Mouse (Mus musculus): ENCODE measurements around the gene Mamld1. TPM values are rescaled to one million over a fixed set of nuclear protein-coding genes. Genes with fewer than 3 reads are reported as not detected.

The Mamld1 gene
- total and polyA plus RNA-seq, 3 experiments: not detected

DNA sequence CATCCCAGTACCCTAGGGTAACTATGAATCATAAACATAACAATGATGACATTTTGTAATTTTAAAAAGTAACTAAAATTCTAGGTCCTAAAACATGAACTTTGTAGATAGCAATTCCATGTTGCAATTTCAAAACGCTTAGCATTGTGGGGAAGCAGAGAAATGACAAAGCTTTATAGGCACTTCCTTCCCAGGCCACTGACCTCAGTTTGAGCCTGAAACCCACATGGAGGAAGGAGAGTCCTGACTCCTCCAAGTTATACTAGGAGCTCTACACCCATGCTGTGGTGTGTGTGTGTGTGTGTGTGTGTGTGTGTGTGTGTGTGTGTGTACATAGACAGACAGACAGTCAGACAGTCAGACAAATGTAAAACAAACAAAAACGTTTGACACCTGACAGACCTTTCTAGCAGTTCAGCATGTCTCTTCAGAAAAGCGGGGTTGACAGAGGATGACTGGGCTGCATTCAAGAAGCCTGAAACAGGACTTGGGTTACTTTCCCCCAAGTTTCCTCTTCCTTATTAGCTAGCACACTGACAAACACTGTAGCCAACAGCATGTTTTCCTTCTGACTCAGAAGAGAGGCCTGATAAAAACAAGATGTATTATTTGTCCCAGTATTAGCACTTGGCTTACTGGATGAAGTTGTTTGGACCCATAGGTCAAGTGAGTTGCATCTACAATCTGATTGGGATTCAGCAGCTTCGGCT is 37.5 kb downstream of the Mamld1 start:
- no peak overlapping the region for H3K4me2 ChIP-seq (ENCODE audit: insufficient read depth, low read depth, poor library complexity, severe bottlenecking)
- no peaks in the 10 kb centered on the region for H3K27me3 ChIP-seq (replicated peaks)
- in situ Hi-C loops (cut with MboI; ENCODE audit: low pct_ligation_motif_present, low pct_unique_long_range_greater_than_20kb, low sequenced_read_pairs) (no loop called here), dilution Hi-C loops (cut with MboI; ENCODE audit: extremely low pct_ligation_motif_present, extremely low pct_unique_long_range_greater_than_20kb, low sequenced_read_pairs) (no loop called here)
- H3K4me1 ChIP-seq (ENCODE audit: control insufficient read depth in 1 of 2, insufficient read depth in 2 of 2): no peaks in the 10 kb centered on the region
- no peaks in the 10 kb centered on the region for H3K79me2 ChIP-seq (replicated peaks; ENCODE audit: control insufficient read depth, extremely low read depth, insufficient read depth, poor library complexity, severe bottlenecking)
- H3K9ac ChIP-seq (ENCODE audit: insufficient read depth, low read depth): no peak overlapping the region
- no peaks in the 10 kb centered on the region for H3K9me3 ChIP-seq (replicated peaks; ENCODE audit: low read length)
- H3K36me3 ChIP-seq (replicated peaks in 1 of 2; ENCODE audit: control insufficient read depth in 1 of 2, insufficient read depth in 1 of 2, low read length in 1 of 2): no peaks in the 10 kb centered on the region
- no peak overlapping the region for H3K4me3 ChIP-seq (replicated peaks in 1 of 3; ENCODE audit: low read depth in 2 of 3, low read length in 2 of 3, poor library complexity in 1 of 3)
- DNase-seq (ENCODE audit: extremely low read depth): no peak
- no peak for TF ChIP-seq TCF12 (IDR thresholded peaks at IDR 0.05; ENCODE audit: low read depth, low read length)
- TF ChIP-seq ZC3H11A (IDR thresholded peaks at IDR 0.05; ENCODE audit: low read depth, low read length): no peak
- TF ChIP-seq RCOR1 (conservative IDR thresholded peaks at IDR 0.05; ENCODE audit: low read depth, low read length): no peak
- H3K27ac ChIP-seq (ENCODE audit: insufficient read depth, low read depth): no peak overlapping the region

DNA sequence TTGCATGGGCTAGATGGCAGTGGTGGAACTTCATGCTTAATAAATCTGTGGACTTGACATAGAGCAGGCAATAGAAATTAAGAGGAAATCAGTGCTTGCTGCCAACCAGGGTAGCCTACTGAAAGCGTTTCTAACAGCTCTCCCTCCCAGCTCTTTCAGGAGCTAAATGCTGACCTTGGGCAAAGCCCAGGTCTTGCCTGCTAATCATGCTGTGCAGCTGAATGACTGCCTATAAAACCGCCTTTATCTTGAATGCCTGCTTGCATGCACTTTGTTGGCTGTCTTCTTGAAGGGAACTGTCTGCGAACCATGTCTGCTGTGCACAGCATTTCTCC is 38.0 kb downstream of the Mamld1 start:
- no peak for TF ChIP-seq MXI1 (IDR thresholded peaks at IDR 0.05; ENCODE audit: low read depth, low read length)
- no peak for TF ChIP-seq GABPA (IDR thresholded peaks at IDR 0.05; ENCODE audit: insufficient replicate concordance, low read depth, low read length)
- TF ChIP-seq PAX5 (IDR thresholded peaks at IDR 0.05; ENCODE audit: low read length): no peak
- TF ChIP-seq KAT2A (IDR thresholded peaks at IDR 0.05; ENCODE audit: insufficient replicate concordance, low read length): no peak
- TF ChIP-seq ZMIZ1 (IDR thresholded peaks at IDR 0.05; ENCODE audit: low read depth, low read length): no peak
- TF ChIP-seq MAX (IDR thresholded peaks at IDR 0.05; ENCODE audit: low read length): no peak
- TF ChIP-seq IRF4 (IDR thresholded peaks at IDR 0.05; ENCODE audit: low read depth, low read length): no peak
- TF ChIP-seq TCF12 (IDR thresholded peaks at IDR 0.05; ENCODE audit: low read depth, low read length): no peak
- no peak for TF ChIP-seq MYC (IDR thresholded peaks at IDR 0.05; ENCODE audit: low read depth, low read length)
- Histone ChIP-seq H3K9ac (ENCODE audit: insufficient read depth, low read depth) (no peak overlapping the region), H3K27ac (ENCODE audit: insufficient read depth, low read depth) (no peak overlapping the region), H3K27me3 (replicated peaks) (no peaks in the 10 kb centered on the region), H3K36me3 (replicated peaks in 1 of 2; ENCODE audit: control insufficient read depth in 1 of 2, insufficient read depth in 1 of 2, low read length in 1 of 2) (no peaks in the 10 kb centered on the region), H3K9me3 (replicated peaks; ENCODE audit: low read length) (no peaks in the 10 kb centered on the region), H3K4me1 (ENCODE audit: control insufficient read depth in 1 of 2, insufficient read depth in 2 of 2) (no peaks in the 10 kb centered on the region), H3K4me2 (ENCODE audit: insufficient read depth, low read depth, poor library complexity, severe bottlenecking) (no peak overlapping the region), H3K4me3 (replicated peaks in 1 of 3; ENCODE audit: low read depth in 2 of 3, low read length in 2 of 3, poor library complexity in 1 of 3) (no peak overlapping the region), H3K79me2 (replicated peaks; ENCODE audit: control insufficient read depth, extremely low read depth, insufficient read depth, poor library complexity, severe bottlenecking) (no peaks in the 10 kb centered on the region)
- DNase-seq (ENCODE audit: extremely low read depth): no peak
- dilution Hi-C loops (cut with MboI; ENCODE audit: extremely low pct_ligation_motif_present, extremely low pct_unique_long_range_greater_than_20kb, low sequenced_read_pairs) (no loop called here), in situ Hi-C loops (cut with MboI; ENCODE audit: low pct_ligation_motif_present, low pct_unique_long_range_greater_than_20kb, low sequenced_read_pairs) (no loop called here)

DNA sequence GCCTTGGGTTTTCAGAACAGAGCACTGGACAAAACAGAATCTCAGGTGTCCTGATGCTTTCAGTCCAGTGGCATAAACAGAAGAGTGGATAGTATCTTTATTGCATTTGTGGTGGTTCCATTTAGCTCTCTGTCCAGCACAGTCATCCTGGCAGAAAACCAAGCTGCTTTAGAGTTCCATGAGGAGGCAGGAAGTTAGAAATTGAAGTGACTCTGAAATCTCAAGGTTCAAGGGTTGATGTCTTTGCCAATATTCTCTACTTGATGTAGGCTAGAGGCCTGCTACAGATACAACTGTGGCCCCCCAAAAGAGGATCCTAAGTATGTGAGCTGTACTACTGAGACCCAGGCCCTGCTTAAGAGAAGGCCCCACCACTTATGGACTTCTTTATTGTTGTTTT is 55.8 kb downstream of the Mamld1 start:
- no peaks in the 10 kb centered on the region for H3K36me3 ChIP-seq (replicated peaks in 1 of 2; ENCODE audit: control insufficient read depth in 1 of 2, insufficient read depth in 1 of 2, low read length in 1 of 2)
- H3K27ac ChIP-seq (ENCODE audit: insufficient read depth, low read depth): no peak overlapping the region
- H3K27me3 ChIP-seq (replicated peaks): no peaks in the 10 kb centered on the region
- dilution Hi-C loops (cut with MboI; ENCODE audit: extremely low pct_ligation_motif_present, extremely low pct_unique_long_range_greater_than_20kb, low sequenced_read_pairs): no loop called here
- H3K9me3 ChIP-seq (replicated peaks; ENCODE audit: low read length): no peaks in the 10 kb centered on the region
- H3K4me3 ChIP-seq (replicated peaks in 1 of 3; ENCODE audit: low read depth in 2 of 3, low read length in 2 of 3, poor library complexity in 1 of 3): no peak overlapping the region
- no peaks in the 10 kb centered on the region for H3K4me1 ChIP-seq (ENCODE audit: control insufficient read depth in 1 of 2, insufficient read depth in 2 of 2)
- H3K79me2 ChIP-seq (replicated peaks; ENCODE audit: control insufficient read depth, extremely low read depth, insufficient read depth, poor library complexity, severe bottlenecking): no peaks in the 10 kb centered on the region
- DNase-seq (ENCODE audit: extremely low read depth): no peak
- no peak overlapping the region for H3K4me2 ChIP-seq (ENCODE audit: insufficient read depth, low read depth, poor library complexity, severe bottlenecking)
- in situ Hi-C loops (cut with MboI; ENCODE audit: low pct_ligation_motif_present, low pct_unique_long_range_greater_than_20kb, low sequenced_read_pairs): no loop called here
- TF ChIP-seq JUN (IDR thresholded peaks at IDR 0.05; ENCODE audit: insufficient read depth, low read depth, low read length) (no peak), E2F4 (IDR thresholded peaks at IDR 0.05; ENCODE audit: insufficient replicate concordance, low read depth, low read length) (no peak), GABPA (IDR thresholded peaks at IDR 0.05; ENCODE audit: insufficient replicate concordance, low read depth, low read length) (no peak), USF1 (IDR thresholded peaks at IDR 0.05; ENCODE audit: low read depth, low read length) (no peak), RAD21 (IDR thresholded peaks at IDR 0.05; ENCODE audit: low read depth, low read length) (no peak), IRF4 (IDR thresholded peaks at IDR 0.05; ENCODE audit: low read depth, low read length) (no peak), PAX5 (IDR thresholded peaks at IDR 0.05; ENCODE audit: low read length) (no peak), JUND (conservative IDR thresholded peaks at IDR 0.05; ENCODE audit: low read depth, low read length) (no peak), BHLHE40 (IDR thresholded peaks at IDR 0.05; ENCODE audit: low read depth, low read length) (no peak), UBTF (IDR thresholded peaks at IDR 0.05; ENCODE audit: low read depth, low read length) (no peak), ZNF384 (IDR thresholded peaks at IDR 0.05; ENCODE audit: low read depth, low read length) (no peak), TBP (conservative IDR thresholded peaks at IDR 0.05; ENCODE audit: low read depth, low read length) (no peak), KAT2A (IDR thresholded peaks at IDR 0.05; ENCODE audit: insufficient replicate concordance, low read length) (no peak), CTCF (conservative IDR thresholded peaks at IDR 0.05 in 1 of 2, IDR thresholded peaks at IDR 0.05 in 1 of 2; ENCODE audit: low read depth in 2 of 2, low read length in 2 of 2) (no peak), ELF1 (IDR thresholded peaks at IDR 0.05; ENCODE audit: low read depth, low read length) (no peak), MAX (IDR thresholded peaks at IDR 0.05; ENCODE audit: low read length) (no peak), CHD1 (IDR thresholded peaks at IDR 0.05; ENCODE audit: low read depth, low read length) (no peak), HCFC1 (IDR thresholded peaks at IDR 0.05; ENCODE audit: low read depth, low read length) (no peak), NRF1 (IDR thresholded peaks at IDR 0.05; ENCODE audit: low read depth, low read length) (no peak)
- H3K9ac ChIP-seq (ENCODE audit: insufficient read depth, low read depth): no peak overlapping the region

Measured in CH12.LX (cell line).